In the genomic region with DNA sequence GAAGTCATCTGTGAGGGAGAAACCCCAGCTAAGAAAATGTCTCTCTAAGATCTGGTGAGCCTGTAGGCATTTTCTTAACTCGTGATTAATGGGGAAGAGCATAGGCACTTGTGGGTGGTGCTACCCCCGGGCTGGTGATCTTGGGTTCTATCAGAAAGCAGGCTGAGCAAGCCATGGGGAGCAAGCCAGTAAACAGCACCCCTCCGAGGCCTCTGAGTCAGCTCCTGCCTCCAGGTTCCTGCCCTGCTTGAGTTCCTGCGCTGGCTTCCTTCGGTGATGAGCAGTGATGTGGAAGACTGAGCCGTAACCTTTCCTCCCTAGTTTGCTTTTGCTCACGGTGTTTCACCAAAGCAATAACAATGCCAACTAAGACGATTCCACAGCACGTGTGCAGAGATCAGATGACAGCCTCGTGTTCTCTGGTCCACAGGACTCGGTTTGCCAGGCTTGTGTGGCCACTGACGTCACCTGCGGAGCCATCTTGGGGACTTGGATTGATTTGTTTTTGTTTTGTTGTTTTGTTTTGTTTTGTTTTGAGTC, we compare ENCODE assay signal across 20 mouse cellular contexts. TPM values are rescaled to one million over a fixed set of nuclear protein-coding genes. Genes with fewer than 3 reads are reported as not detected.
A peak's percentile ranks its signal among the peaks of the same experiment; 100 is the strongest.
DNase-seq lines count a peak whose midpoint lies in the region; ATAC-seq lines count a peak whose summit lies in the region.
"Had no signal": no experiment of that assay in that cellular context is flagged by ENCODE, and none has a peak within 500 bp of the region (broad histone marks: within the 10 kb centered on the region; RNA-seq: fewer than 3 reads in every experiment).

No protein-coding gene starts in this region.

- no peak overlapping the region for H3K4me2 ChIP-seq in kidney, embryonic 14.5 days (replicated peaks; ENCODE audit: low read depth, low read length)
- no peak overlapping the region for H3K4me2 ChIP-seq in intestine, embryonic 16.5 days (ENCODE audit: low read depth, low read length)
- H3K4me2 ChIP-seq: forebrain, embryonic 13.5 days; heart, embryonic 12.5 days; hindbrain, embryonic 14.5 days had no signal

- no peak overlapping the region for H3K27ac ChIP-seq in kidney, embryonic 14.5 days (ENCODE audit: low read depth, low read length)
- no peak overlapping the region for H3K27ac ChIP-seq in intestine, embryonic 16.5 days (ENCODE audit: low read length)
- H3K27ac ChIP-seq: embryonic facial prominence, embryonic 10.5 days; forebrain, embryonic 13.5 days; gastrocnemius, adult 2 months; hindbrain, embryonic 10.5 days; hindbrain, embryonic 14.5 days had no signal

- H3K36me3 ChIP-seq in kidney, embryonic 14.5 days (ENCODE audit: control insufficient read depth, insufficient read depth, low read length): no peaks in the 10 kb centered on the region
- no peaks in the 10 kb centered on the region for H3K36me3 ChIP-seq in intestine, embryonic 16.5 days (ENCODE audit: control insufficient read depth, insufficient read depth, low read length)
- H3K36me3 ChIP-seq: embryonic facial prominence, embryonic 10.5 days; heart, embryonic 12.5 days; hindbrain, embryonic 10.5 days had no signal

- H3K27me3 ChIP-seq in kidney, embryonic 14.5 days (ENCODE audit: control insufficient read depth, insufficient read depth, low read length): no peaks in the 10 kb centered on the region
- H3K27me3 ChIP-seq in intestine, embryonic 16.5 days (replicated peaks; ENCODE audit: control insufficient read depth, insufficient read depth, low read length): no peaks in the 10 kb centered on the region
- H3K27me3 ChIP-seq: forebrain, embryonic 13.5 days; heart, embryonic 12.5 days; Patski had no signal

- H3K4me1 ChIP-seq in kidney, embryonic 14.5 days (ENCODE audit: control insufficient read depth, insufficient read depth, low read length): no peaks in the 10 kb centered on the region
- H3K4me1 ChIP-seq in intestine, embryonic 16.5 days (ENCODE audit: control insufficient read depth, insufficient read depth, low read length): peaks cover 11% of the 10 kb centered on the region
- H3K4me1 ChIP-seq: forebrain, embryonic 13.5 days; heart, embryonic 12.5 days had no signal

- no peaks in the 10 kb centered on the region for H3K9me3 ChIP-seq in kidney, embryonic 14.5 days (ENCODE audit: control insufficient read depth, low read length)
- no peaks in the 10 kb centered on the region for H3K9me3 ChIP-seq in intestine, embryonic 16.5 days (ENCODE audit: control insufficient read depth, low read length)
- H3K9me3 ChIP-seq: embryonic facial prominence, embryonic 10.5 days; forebrain, embryonic 13.5 days; heart, embryonic 12.5 days; hindbrain, embryonic 10.5 days had no signal

- no peak for ATAC-seq in kidney, embryonic 14.5 days (ENCODE audit: low FRiP score, low TSS enrichment)
- no peak for ATAC-seq in intestine, embryonic 16.5 days
- ATAC-seq: forebrain, embryonic 13.5 days; forebrain, postnatal 0 days; Patski had no signal

- WGBS in kidney, embryonic 14.5 days: 46% methylated on average over 13 of the region's 13 CpGs
- WGBS in intestine, embryonic 16.5 days: 82% methylated on average over 13 of the region's 13 CpGs

- peak; percentile 78 for DNase-seq in kidney, adult 11 months
- peak; percentile 88 for DNase-seq in kidney, adult 9 months
- no peak for DNase-seq in kidney, postnatal 4 days
- DNase-seq in kidney, postnatal 36 days: peak; percentile 74 to 80
- DNase-seq in MN1 (ENCODE audit: low spot score): no peak
- DNase-seq: adrenal gland, adult 8-10 months; adrenal gland, postnatal 36 days; cerebellum, adult 2 months; cerebellum, postnatal 10 days; forebrain, postnatal 0 days; gastrocnemius, adult 2 months; gastrocnemius, postnatal 25 days had no signal

- H3K4me3 ChIP-seq in kidney, embryonic 14.5 days (ENCODE audit: low read length): no peak overlapping the region
- no peak overlapping the region for H3K4me3 ChIP-seq in intestine, embryonic 16.5 days (ENCODE audit: low read length)
- H3K4me3 ChIP-seq: embryonic facial prominence, embryonic 10.5 days; forebrain, embryonic 13.5 days; gastrocnemius, adult 2 months; heart, embryonic 12.5 days; hindbrain, embryonic 10.5 days had no signal

- H3K9ac ChIP-seq in kidney, embryonic 14.5 days (ENCODE audit: low read depth, low read length): no peak overlapping the region
- no peak overlapping the region for H3K9ac ChIP-seq in intestine, embryonic 16.5 days (ENCODE audit: low read depth, low read length)
- H3K9ac ChIP-seq: forebrain, embryonic 13.5 days; forebrain, postnatal 0 days; heart, embryonic 12.5 days; hindbrain, embryonic 14.5 days had no signal

RNA-seq across cellular contexts. Expression of a gene that starts 26.9 kb away (rescaled TPM):
- polyA plus RNA-seq in kidney, embryonic 14.5 days (2014; fragmentation: Nextera tagmentation; extraction: Ambion mirVana): 69.5 and 122 TPM in 2 replicates
- polyA plus RNA-seq in intestine, embryonic 16.5 days (2015; fragmentation: Nextera tagmentation; extraction: Ambion mirVana): 178 and 187 TPM in 2 replicates

RNA-seq across cellular contexts. Expression of a gene that starts 31.4 kb away (rescaled TPM):
- 1.0 and 1.1 TPM in 2 replicates for polyA plus RNA-seq in kidney, embryonic 14.5 days (2014; fragmentation: Nextera tagmentation; extraction: Ambion mirVana)
- 1.3 and 1.4 TPM in 2 replicates for polyA plus RNA-seq in intestine, embryonic 16.5 days (2015; fragmentation: Nextera tagmentation; extraction: Ambion mirVana)

Comparison
In these comparisons a context has a peak if more than half of its experiments do, and no peak if none do; other contexts are left out.
1. DNase-seq: peak in kidney, adult 11 months (single experiment), kidney, adult 9 months (single experiment) and kidney, postnatal 36 days (2 of 2); none in kidney, postnatal 4 days (0 of 2) and MN1 (single experiment).